Mouse (Mus musculus): ENCODE measurements around the gene Ptrhd1. TPM values are rescaled to one million over a fixed set of nuclear protein-coding genes. Genes with fewer than 3 reads are reported as not detected.
"Not testable (repeated sequence)": the region's sequence is repeated elsewhere in the genome, so short reads cannot be mapped to it uniquely, and the experiment has no call there.

Ptrhd1 gene
- polyA plus RNA-seq, 1 experiment from 2014 or later = 7.6 TPM

GRCm38 (mm10) chr12:4209196-4209595 lies 24.6 kb upstream of the Ptrhd1 start:
- H3K4me2 ChIP-seq = no peak overlapping the region
- 92% methylated on average over 9 of the region's 9 CpGs for WGBS
- H3K27me3 ChIP-seq (ENCODE audit: insufficient read depth, low read length) = no peaks in the 10 kb centered on the region
- no peak; the same call in 1 of the 2 replicates for ATAC-seq (ENCODE audit: insufficient read depth)
- peaks cover 83% of the 10 kb centered on the region for H3K36me3 ChIP-seq (ENCODE audit: insufficient read depth)
- no peak for TF ChIP-seq CTCF (IDR thresholded peaks at IDR 0.05; ENCODE audit: low read depth)
- no peak overlapping the region for H3K27ac ChIP-seq (ENCODE audit: low read depth)
- no peaks in the 10 kb centered on the region for H3K4me1 ChIP-seq (ENCODE audit: insufficient read depth)
- no peak overlapping the region for H3K9ac ChIP-seq
- DNase-seq = no peak
- no peaks in the 10 kb centered on the region for H3K9me3 ChIP-seq (ENCODE audit: low read depth, low read length)
- no peak overlapping the region for H3K4me3 ChIP-seq (ENCODE audit: low read depth, low read length)

GRCm38 (mm10) chr12:4211174-4211573 lies 22.7 kb upstream of the Ptrhd1 start:
- H3K9me3 ChIP-seq (ENCODE audit: low read depth, low read length) = no peaks in the 10 kb centered on the region
- no peaks in the 10 kb centered on the region for H3K4me1 ChIP-seq (ENCODE audit: insufficient read depth)
- H3K4me3 ChIP-seq (ENCODE audit: low read depth, low read length) = no peak overlapping the region
- no peak overlapping the region for H3K9ac ChIP-seq
- ATAC-seq (ENCODE audit: insufficient read depth) (no peak), DNase-seq (no peak)
- no peaks in the 10 kb centered on the region for H3K27me3 ChIP-seq (ENCODE audit: insufficient read depth, low read length)
- no peak for TF ChIP-seq CTCF (IDR thresholded peaks at IDR 0.05; ENCODE audit: low read depth)
- peaks cover 85% of the 10 kb centered on the region for H3K36me3 ChIP-seq (ENCODE audit: insufficient read depth)
- no peak overlapping the region for H3K27ac ChIP-seq (ENCODE audit: low read depth)
- no peak overlapping the region for H3K4me2 ChIP-seq
- 82% methylated on average over 9 of the region's 9 CpGs for WGBS

GRCm38 (mm10) chr12:4212908-4213307 lies 20.9 kb upstream of the Ptrhd1 start:
- no peak for DNase-seq

GRCm38 (mm10) chr12:4230156-4230555 lies 3.7 kb upstream of the Ptrhd1 start:
- 87% methylated on average over 7 of the region's 7 CpGs for WGBS

More at GRCm38 (mm10) chr12:4212908-4213307, 20.9 kb upstream of the Ptrhd1 start:
- no peak for TF ChIP-seq CTCF (IDR thresholded peaks at IDR 0.05; ENCODE audit: low read depth)
- Histone ChIP-seq H3K4me2 (no peak overlapping the region), H3K27me3 (ENCODE audit: insufficient read depth, low read length) (no peaks in the 10 kb centered on the region), H3K36me3 (ENCODE audit: insufficient read depth) (peaks cover 86% of the 10 kb centered on the region), H3K4me3 (ENCODE audit: low read depth, low read length) (no peak overlapping the region), H3K9me3 (ENCODE audit: low read depth, low read length) (no peaks in the 10 kb centered on the region), H3K27ac (ENCODE audit: low read depth) (no peak overlapping the region), H3K4me1 (ENCODE audit: insufficient read depth) (no peaks in the 10 kb centered on the region), H3K9ac (no peak overlapping the region)
- ATAC-seq (ENCODE audit: insufficient read depth) = no peak; the same call in 1 of the 2 replicates
- 69% methylated on average over 8 of the region's 8 CpGs for WGBS

GRCm38 (mm10) chr12:4232777-4233176 lies 1.1 kb upstream of the Ptrhd1 start:
- Histone ChIP-seq H3K27ac (ENCODE audit: low read depth) (no peak overlapping the region), H3K9me3 (ENCODE audit: low read depth, low read length) (no peaks in the 10 kb centered on the region), H3K36me3 (ENCODE audit: insufficient read depth) (peaks cover 27% of the 10 kb centered on the region), H3K9ac (peak overlapping the region; percentile 65), H3K4me3 (ENCODE audit: low read depth, low read length) (peak overlapping the region; percentile 50), H3K4me2 (peak overlapping the region; percentile 71), H3K4me1 (ENCODE audit: insufficient read depth) (peaks cover 7% of the 10 kb centered on the region; the same call in 1 of the 2 replicates), H3K27me3 (ENCODE audit: insufficient read depth, low read length) (no peaks in the 10 kb centered on the region)
- WGBS = 32% methylated on average over 4 of the region's 4 CpGs
- TF ChIP-seq CTCF (IDR thresholded peaks at IDR 0.05; ENCODE audit: low read depth) = no peak
- DNase-seq = peak; percentile 16
- ATAC-seq (ENCODE audit: insufficient read depth) = no peak

More at GRCm38 (mm10) chr12:4230156-4230555, 3.7 kb upstream of the Ptrhd1 start:
- DNase-seq (no peak), ATAC-seq (ENCODE audit: insufficient read depth) (no peak)
- H3K4me1 ChIP-seq (ENCODE audit: insufficient read depth) = peaks cover 7% of the 10 kb centered on the region; the same call in 1 of the 2 replicates
- no peaks in the 10 kb centered on the region for H3K27me3 ChIP-seq (ENCODE audit: insufficient read depth, low read length)
- TF ChIP-seq CTCF (IDR thresholded peaks at IDR 0.05; ENCODE audit: low read depth) = no peak
- H3K4me3 ChIP-seq (ENCODE audit: low read depth, low read length) = no peak overlapping the region
- H3K9me3 ChIP-seq (ENCODE audit: low read depth, low read length) = no peaks in the 10 kb centered on the region
- H3K4me2 ChIP-seq = no peak overlapping the region
- no peak overlapping the region for H3K27ac ChIP-seq (ENCODE audit: low read depth)
- no peak overlapping the region for H3K9ac ChIP-seq
- H3K36me3 ChIP-seq (ENCODE audit: insufficient read depth) = peaks cover 44% of the 10 kb centered on the region

GRCm38 (mm10) chr12:4237481-4237880 lies 3.7 kb downstream of the Ptrhd1 start:
- no peak for DNase-seq
- TF ChIP-seq CTCF (IDR thresholded peaks at IDR 0.05; ENCODE audit: low read depth) = no peak
- H3K36me3 ChIP-seq (ENCODE audit: insufficient read depth) = 0 out of 2 replicates have a peak, but pooled peaks cover 3% of the 10 kb centered on the region
- no peak overlapping the region for H3K27ac ChIP-seq (ENCODE audit: low read depth)
- WGBS = 92% methylated on average over 15 of the region's 15 CpGs
- no peak overlapping the region for H3K4me3 ChIP-seq (ENCODE audit: low read depth, low read length)
- no peaks in the 10 kb centered on the region for H3K27me3 ChIP-seq (ENCODE audit: insufficient read depth, low read length)
- H3K4me2 ChIP-seq = no peak overlapping the region
- ATAC-seq (ENCODE audit: insufficient read depth) = no peak
- no peaks in the 10 kb centered on the region for H3K9me3 ChIP-seq (ENCODE audit: low read depth, low read length)
- H3K9ac ChIP-seq = no peak overlapping the region
- peaks cover 6% of the 10 kb centered on the region; the same call in 1 of the 2 replicates for H3K4me1 ChIP-seq (ENCODE audit: insufficient read depth)

- not testable (repeated sequence) for H3K36me3 ChIP-seq (ENCODE audit: insufficient read depth); H3K4me1 ChIP-seq (ENCODE audit: insufficient read depth); H3K9me3 ChIP-seq (ENCODE audit: low read depth, low read length); ATAC-seq (ENCODE audit: insufficient read depth); H3K4me3 ChIP-seq (ENCODE audit: low read depth, low read length); H3K27ac ChIP-seq (ENCODE audit: low read depth); H3K4me2 ChIP-seq; H3K27me3 ChIP-seq (ENCODE audit: insufficient read depth, low read length); H3K9ac ChIP-seq; DNase-seq
- 67% methylated on average over 8 of the region's 8 CpGs for WGBS
Observed at GRCm38 (mm10) chr12:4240281-4240680, 6.5 kb downstream of the Ptrhd1 start.
